Mouse (Mus musculus) adrenal gland, adult 18-20 months (tissue): Measurements from ENCODE around the gene Hs3st4. TPM values are rescaled to one million over a fixed set of nuclear protein-coding genes. Genes with fewer than 3 reads are reported as not detected.

Experiments used
- DNase-seq, 2 experiments: peaks; one replicate each; pipeline ENCODE4 v3.0.0; 2021 to 2022; ENCODE audit warnings: low spot score in 2 of 2
- long read RNA-seq, 2 experiments: library from polyadenylated mRNA; stranded (forward); transcript quantifications; one replicate each; pipeline ENCODE4 v2.0.0; 2021
- total RNA-seq, 2 experiments: library from RNA; stranded (reverse); gene quantifications; 1 replicate in 1 of 2; 2 replicates in 1 of 2; pipeline ENCODE4 v1.2.3; 2021

The Hs3st4 gene
- total RNA-seq, result not detected
- long read RNA-seq, experiment 1, result 0 reads
- long read RNA-seq, experiment 2, result 0 reads

GRCm38 (mm10) chr7:123982461-123983038 lies at the start of gene Hs3st4:
Hs3st4 (plus strand) TSS chr7:123982869.
- DNase-seq, result no peak

DNA sequence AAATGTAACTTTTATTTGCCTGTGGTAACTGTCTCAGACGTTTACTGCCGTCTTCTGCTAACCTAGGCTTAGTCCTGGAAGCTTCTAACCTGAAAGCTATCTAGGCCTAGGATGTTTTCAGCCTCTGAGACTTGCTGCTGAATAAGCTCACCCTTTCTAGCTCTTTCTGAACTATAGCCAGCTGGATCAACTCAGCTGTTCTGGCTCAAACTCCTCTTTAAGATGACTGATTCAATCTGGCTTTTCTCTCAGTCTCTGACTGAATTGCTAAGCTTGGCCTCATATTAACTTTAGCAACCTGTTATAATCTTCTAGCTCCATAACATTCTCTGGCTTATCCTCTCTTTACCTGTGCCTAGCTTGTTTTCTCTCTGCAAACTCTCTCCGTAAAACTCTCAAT lies 35.8 kb upstream of the Hs3st4 start:
- DNase-seq, result no peak

- DNase-seq, result no peak
Measured at GRCm38 (mm10) chr7:123963021-123963420, 19.6 kb upstream of the Hs3st4 start.

- DNase-seq, result no peak
Measured at GRCm38 (mm10) chr7:123964559-123965142, 18.0 kb upstream of the Hs3st4 start.

- DNase-seq, result no peak
Measured at GRCm38 (mm10) chr7:123965515-123965914, 17.2 kb upstream of the Hs3st4 start.

DNA sequence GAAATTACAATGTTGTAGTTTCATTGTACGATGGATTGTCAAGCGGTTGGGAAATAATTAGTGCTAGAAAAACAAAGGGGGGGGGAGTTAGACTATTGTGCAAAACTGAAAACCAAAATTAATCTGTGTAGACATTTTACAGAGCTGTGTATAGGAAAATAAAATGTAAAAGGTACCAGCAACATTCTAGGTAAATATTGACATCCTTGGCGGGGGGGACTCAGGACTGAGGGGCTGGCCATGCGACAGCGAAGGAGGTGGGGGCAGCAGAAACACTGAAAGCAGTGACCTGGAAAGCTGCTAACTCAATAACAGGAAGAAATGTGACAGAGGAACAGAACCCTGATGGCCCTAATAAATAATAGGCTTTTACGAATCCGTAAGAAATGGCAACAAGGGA lies 7.2 kb upstream of the Hs3st4 start:
- no peak for DNase-seq

- no peak for DNase-seq
Measured at GRCm38 (mm10) chr7:123981435-123981834, 1.2 kb upstream of the Hs3st4 start.

DNA sequence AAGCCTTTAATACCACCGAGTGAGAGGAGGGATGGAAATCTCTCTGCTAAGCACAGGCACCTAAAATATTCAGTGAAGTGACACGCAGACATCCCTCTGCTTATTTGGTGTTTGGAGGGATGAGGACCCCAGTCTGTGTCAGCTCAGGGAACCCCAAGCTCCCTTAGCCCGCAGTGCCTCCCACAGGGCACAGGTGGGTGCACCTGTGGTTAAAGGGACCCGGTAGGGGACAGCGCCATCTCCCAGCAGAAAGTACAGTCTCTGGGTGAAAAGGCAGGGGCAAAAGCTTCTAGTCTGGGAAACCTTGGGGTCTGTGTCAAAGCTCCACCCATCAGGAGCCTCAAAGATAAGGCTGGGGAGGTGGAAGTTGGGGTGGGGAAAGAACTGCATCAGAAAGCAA lies 659 bp upstream of the Hs3st4 start:
- no peak for DNase-seq

DNA sequence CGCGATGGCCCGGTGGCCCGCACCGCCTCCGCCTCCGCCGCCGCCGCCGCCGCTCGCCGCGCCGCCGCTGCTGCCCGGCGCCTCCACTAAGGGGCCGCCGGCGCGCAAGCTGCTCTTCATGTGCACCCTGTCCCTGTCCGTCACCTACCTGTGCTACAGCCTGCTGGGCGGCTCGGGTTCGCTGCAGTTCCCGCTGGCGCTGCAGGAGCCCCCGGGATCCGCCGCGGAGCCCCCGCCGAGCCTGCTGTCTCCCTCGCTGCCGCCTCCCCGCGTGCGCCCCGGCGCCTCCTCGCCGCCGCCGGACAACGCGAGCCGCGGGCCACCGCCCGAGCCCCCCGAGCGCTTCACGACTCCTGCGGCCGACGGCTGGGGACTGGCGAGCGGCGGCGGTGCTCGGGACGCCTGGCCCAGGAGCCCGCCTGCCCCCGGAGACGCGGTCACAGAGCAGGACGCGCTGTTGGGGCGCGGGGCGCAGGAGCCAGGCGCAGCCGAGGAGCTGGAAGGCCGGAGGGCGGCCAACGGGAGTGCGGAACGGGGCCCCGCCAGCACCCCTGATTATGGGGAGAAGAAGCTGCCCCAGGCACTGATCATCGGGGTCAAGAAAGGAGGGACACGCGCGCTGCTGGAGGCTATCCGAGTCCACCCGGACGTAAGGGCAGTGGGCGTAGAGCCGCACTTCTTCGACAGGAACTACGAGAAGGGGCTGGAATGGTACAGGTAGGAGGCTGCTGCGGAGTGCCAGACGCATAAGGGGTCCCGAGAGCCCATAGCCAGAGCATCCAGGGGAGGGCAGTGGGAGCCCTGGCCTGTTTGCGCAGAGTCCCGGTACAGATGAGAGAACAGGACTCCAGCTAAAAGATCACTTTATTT lies 743 bp downstream of the Hs3st4 start:
- no peak for DNase-seq

DNA sequence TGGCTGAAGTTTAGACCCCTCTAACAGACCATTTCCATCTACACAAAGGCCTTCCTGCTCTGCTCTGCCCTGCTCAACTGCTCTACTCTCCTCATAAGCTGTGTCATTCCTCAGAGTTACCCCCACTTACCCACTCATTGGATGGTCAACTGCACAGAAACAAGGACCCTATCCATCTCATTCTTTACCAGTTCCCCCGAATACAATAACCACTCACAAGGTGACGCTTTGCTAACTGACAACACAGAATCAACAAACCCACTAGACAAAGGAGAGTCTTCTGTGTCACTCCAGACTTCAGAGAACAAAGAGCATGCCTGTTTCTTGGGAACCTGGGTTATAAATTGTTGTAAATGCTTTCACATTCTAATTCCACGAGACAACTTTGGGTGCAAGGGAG lies 9.5 kb downstream of the Hs3st4 start:
- no peak for DNase-seq

DNA sequence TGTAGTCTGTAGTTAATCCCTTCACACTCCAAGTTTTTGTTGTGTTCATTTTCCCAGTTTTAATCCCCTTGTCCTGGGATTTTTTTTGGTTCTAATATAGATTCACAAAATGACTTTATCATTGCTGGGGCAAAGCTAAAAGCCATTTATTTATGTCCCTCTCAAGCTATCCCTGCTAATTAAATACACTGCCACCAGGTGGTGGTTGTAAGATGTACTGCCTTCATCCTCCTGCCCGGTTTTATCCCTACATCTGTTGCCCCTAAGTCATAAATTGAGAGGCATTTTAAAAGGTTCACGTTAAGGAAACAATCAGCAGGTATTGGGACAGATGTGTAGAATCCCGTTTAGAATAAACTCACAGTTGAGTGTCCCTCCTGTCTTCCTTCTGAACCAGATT lies 14.6 kb downstream of the Hs3st4 start:
- no peak for DNase-seq

DNA sequence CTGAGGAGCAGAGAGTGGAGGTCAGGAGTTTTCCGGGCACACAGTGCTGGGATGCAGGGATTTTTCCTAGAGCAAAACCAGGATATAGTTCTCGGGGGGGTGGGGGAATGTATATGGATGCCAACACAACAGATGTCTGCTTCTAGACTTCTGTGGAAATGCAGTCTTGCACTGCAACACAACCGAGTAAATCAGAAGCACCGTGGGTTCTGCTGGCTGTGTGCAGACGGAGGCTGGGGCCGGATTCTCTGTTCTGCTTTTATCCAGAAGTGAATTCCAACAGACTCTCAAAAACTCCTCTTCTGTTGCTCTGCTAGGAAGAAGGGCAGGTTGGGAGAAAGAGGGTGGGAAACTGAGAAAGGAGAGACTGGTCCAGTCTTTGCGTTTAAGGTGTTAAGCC lies 15.9 kb downstream of the Hs3st4 start:
- no peak for DNase-seq

DNA sequence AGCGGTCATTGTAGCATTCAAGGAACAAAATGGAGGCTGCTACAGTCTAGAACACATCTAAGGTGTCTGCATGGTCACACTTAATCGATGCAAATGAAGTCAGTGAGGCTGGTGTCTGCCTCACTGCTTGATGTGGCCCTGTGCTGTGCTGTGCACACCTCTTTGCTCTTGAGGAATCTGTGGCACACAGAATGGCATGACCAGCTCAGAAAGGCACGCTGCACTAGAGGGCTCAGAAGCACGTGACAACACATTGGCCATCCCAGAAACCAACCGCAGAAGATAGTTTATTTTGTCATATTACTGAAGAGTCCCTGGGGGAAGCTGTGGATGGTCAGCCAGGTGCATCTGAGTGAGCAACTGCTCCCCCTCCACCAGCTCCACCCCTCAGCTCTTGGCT lies 44.2 kb downstream of the Hs3st4 start:
- no peak for DNase-seq

DNA sequence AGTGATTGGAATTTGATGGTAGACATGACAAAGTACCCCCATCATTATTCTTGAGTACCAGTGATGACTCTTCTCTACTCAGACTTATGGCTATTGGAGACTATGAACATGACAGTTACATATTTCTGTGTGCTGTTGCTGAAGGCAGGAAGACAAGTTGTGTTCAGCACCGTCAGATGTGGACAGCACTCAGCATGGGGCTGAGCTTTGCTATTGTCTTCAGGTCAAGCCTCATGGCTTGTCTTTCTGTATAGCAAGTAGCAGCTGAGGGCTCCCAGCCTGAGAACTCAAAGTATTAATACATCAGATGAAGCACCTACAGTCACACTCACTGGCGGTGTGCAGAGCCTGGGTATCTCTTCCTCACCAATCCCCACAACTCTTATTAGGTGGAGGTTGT lies 49.6 kb downstream of the Hs3st4 start:
- DNase-seq, result no peak

DNA sequence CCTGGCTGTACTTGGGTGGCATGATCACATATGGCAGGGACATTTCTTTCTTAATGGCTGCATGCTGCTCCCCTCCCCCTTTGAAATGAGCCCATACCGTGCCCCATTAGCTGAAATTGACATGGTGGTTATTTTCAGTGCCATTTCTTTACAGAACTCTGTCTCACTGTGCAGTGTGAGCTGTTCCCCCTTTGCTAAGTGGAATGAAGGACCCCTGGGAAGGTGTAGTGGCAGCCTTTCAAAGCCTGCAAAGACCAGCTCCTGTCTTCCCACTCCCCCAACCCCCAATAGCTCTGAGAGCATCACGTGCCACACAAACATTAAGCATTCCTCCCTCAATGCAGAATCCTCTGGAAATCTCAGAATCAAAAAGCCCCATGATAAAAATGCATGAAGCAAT lies 50.7 kb downstream of the Hs3st4 start:
- no peak for DNase-seq

DNA sequence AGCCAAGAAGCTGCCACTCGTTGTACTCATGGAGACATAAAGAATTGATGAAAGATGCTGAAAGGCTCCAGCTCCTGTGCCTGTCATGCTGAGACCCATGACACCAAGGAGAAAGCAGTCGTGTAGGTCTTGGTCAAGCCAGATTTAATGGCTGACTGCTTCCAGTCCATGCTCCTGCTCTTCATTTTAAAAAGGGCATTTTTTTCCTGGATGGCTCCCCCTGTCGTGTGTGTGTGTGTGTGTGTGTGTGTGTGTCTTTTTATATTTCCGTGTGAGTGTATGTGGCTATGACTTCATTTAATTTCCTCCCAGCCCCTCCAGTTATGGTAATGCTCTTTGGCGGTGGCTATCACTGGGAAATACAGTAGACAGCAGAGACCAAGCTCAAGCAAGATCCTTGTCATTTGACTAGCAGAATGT lies 54.6 kb downstream of the Hs3st4 start:
- DNase-seq, result no peak

- DNase-seq, result no peak
Measured at GRCm38 (mm10) chr7:124039142-124039541, 56.5 kb downstream of the Hs3st4 start.

DNA sequence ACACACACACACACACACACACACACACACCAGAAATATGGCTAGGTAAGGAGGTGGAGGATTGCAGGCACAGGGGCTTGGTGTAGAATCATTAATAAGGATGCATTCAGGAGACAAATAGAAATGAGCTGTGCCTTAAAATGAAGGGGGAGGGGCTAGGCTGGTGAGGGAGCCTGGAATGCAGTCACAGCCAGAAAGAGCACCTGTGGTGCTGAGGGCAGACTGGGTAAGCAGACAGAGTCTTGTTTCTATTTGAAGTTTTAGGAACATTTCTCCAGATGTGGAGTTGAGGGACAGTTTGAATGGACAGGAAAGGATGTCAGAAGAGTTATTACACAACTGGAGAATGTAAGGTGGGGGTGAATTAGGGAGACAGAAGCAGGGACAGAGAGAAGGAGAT lies 64.7 kb downstream of the Hs3st4 start:
- DNase-seq, result no peak

- DNase-seq, result no peak
Measured at GRCm38 (mm10) chr7:124048971-124049370, 66.3 kb downstream of the Hs3st4 start.

DNA sequence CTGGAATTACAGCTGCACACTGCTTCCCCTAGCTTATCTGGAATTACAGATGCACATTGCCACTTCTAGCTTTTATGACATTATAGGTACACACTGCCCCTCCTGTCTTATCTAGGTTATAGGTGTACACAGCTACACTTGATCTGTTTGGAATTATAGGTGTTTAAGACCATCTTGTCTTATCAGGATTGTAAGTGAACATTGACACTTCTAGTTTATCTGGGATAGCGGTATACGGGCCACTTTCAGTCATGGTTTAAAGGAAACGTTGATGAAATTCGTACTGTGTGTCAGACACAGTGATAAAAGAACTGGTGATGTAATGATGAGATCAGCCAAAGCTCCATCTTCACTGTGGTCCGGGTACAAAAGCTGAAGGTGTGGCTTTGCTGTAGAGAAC lies 67.8 kb downstream of the Hs3st4 start:
- DNase-seq, result no peak

- no peak for DNase-seq
Measured at GRCm38 (mm10) chr7:124083741-124084140, 101.1 kb downstream of the Hs3st4 start.

- DNase-seq, result peak in 1 of 2 experiments; percentile 2
Measured at GRCm38 (mm10) chr7:124129019-124129418, 146.3 kb downstream of the Hs3st4 start.
